Mouse (Mus musculus) gastrocnemius, adult 2 months (tissue): ENCODE measurements at regions not wholly inside any gene's neighbourhood (a gene's known extent, or its start where the extent isn't known, plus 50 kb on each side); places are given as distances from the start of the nearest gene placed in this dataset.

ENCODE experiments used
- DNase-seq: peaks from one replicate; pipeline ENCODE4 v3.0.0; 2022
- H3K27ac ChIP-seq: fragments of 200-600 bp; 2 replicates; pipeline ENCODE4 v1.8.1; 2022; ENCODE audit warnings: mild to moderate bottlenecking
- H3K4me3 ChIP-seq: fragments of 200-600 bp; 2 replicates; pipeline ENCODE4 v1.8.1; 2022; ENCODE audit warnings: mild to moderate bottlenecking, moderate library complexity
- CTCF ChIP-seq: fragments of 200-600 bp; IDR thresholded peaks from 2 replicates; pipeline ENCODE4 v1.8.1; 2022; ENCODE audit warnings: antibody characterized with exemption, mild to moderate bottlenecking, moderate library complexity
- intact Hi-C: fragments of 180-260 bp; cut with DNase I; formaldehyde crosslinking; loops from one replicate; pipeline ENCODE4 v1.15.1; 2025

- no peak overlapping the region for H3K27ac ChIP-seq
- DNase-seq: no peak
- TF ChIP-seq CTCF: no peak
- intact Hi-C loops: no loop called here
- no peak overlapping the region for H3K4me3 ChIP-seq
Measured at GRCm38 (mm10) chr6:24233626-24234025, 65.7 kb upstream of the Slc13a1 start.

GRCm38 (mm10) chr6:24220589-24220988 is 52.7 kb upstream of the Slc13a1 start:
- intact Hi-C loops: no loop called here
- no peak overlapping the region for H3K27ac ChIP-seq
- TF ChIP-seq CTCF: no peak
- DNase-seq: no peak
- H3K4me3 ChIP-seq: no peak overlapping the region

GRCm38 (mm10) chr6:24219882-24220522 is 52.1 kb upstream of the Slc13a1 start:
- intact Hi-C loops: no loop called here
- TF ChIP-seq CTCF: no peak
- no peak overlapping the region for H3K27ac ChIP-seq
- H3K4me3 ChIP-seq: no peak overlapping the region
- DNase-seq: no peak
